Mouse (Mus musculus) bone marrow macrophage, adult 2 months (primary cell): Measurements from ENCODE around the gene Ctcf. TPM values are rescaled to one million over a fixed set of nuclear protein-coding genes. Genes with fewer than 3 reads are reported as not detected.

ENCODE experiments used
- H3K27ac ChIP-seq: 2 replicates; pipeline ENCODE4 v1.5.1; 2012; ENCODE audit warnings: low read depth, low read length; ENCODE audit not compliant: insufficient read depth
- H3K4me1 ChIP-seq: 2 replicates; pipeline ENCODE4 v1.6.1; 2012; ENCODE audit warnings: low read length; ENCODE audit not compliant: control insufficient read depth, insufficient read depth
- H3K4me3 ChIP-seq: 2 replicates; pipeline ENCODE4 v1.5.1; 2012; ENCODE audit warnings: mild to moderate bottlenecking, low read length, moderate library complexity; ENCODE audit not compliant: insufficient read depth
- CTCF ChIP-seq: IDR thresholded peaks from 2 replicates; pipeline ENCODE4 v1.5.1; 2012; ENCODE audit warnings: low read depth, mild to moderate bottlenecking, low read length, moderate library complexity
- POLR2A ChIP-seq: IDR thresholded peaks from 2 replicates; pipeline ENCODE4 v1.6.1; 2012; ENCODE audit warnings: mild to moderate bottlenecking, low read depth, low read length, borderline replicate concordance
- polyA plus RNA-seq: library from polyadenylated mRNA; stranded (reverse); fragments of >200 nt; gene quantifications from 2 replicates; pipeline ENCODE4 v1.2.4, GENCODE M21; 2012; ENCODE audit not compliant: missing spikeins, insufficient read depth, insufficient read length

Gene Ctcf
- polyA plus RNA-seq, 1 experiment: 60.3 TPM

GRCm38 (mm10) chr8:105688242-105688752, 51.9 kb downstream of the Ctcf start:
- Histone ChIP-seq H3K4me3 (no peak overlapping the region), H3K4me1 (no peaks in the 10 kb centered on the region)
- TF ChIP-seq CTCF (no peak), POLR2A (no peak)

GRCm38 (mm10) chr8:105689256-105689982, 53.1 kb downstream of the Ctcf start:
- TF ChIP-seq CTCF (no peak), POLR2A (no peak)
- no peaks in the 10 kb centered on the region for H3K4me1 ChIP-seq

More at GRCm38 (mm10) chr8:105688242-105688752, 51.9 kb downstream of the Ctcf start:
- no peak overlapping the region for H3K27ac ChIP-seq

GRCm38 (mm10) chr8:105689983-105690360, 53.6 kb downstream of the Ctcf start:
- Histone ChIP-seq H3K27ac (no peak overlapping the region), H3K4me1 (no peaks in the 10 kb centered on the region), H3K4me3 (no peak overlapping the region)
- TF ChIP-seq CTCF (no peak), POLR2A (no peak)

More at GRCm38 (mm10) chr8:105689256-105689982, 53.1 kb downstream of the Ctcf start:
- Histone ChIP-seq H3K27ac (no peak overlapping the region), H3K4me3 (no peak overlapping the region)

GRCm38 (mm10) chr8:105690978-105691377, 54.6 kb downstream of the Ctcf start:
- Histone ChIP-seq H3K27ac (no peak overlapping the region), H3K4me1 (no peaks in the 10 kb centered on the region), H3K4me3 (no peak overlapping the region)
- TF ChIP-seq CTCF (no peak), POLR2A (no peak)

- no peak overlapping the region for H3K4me3 ChIP-seq
- TF ChIP-seq CTCF (no peak), POLR2A (no peak)
- no peak overlapping the region for H3K27ac ChIP-seq
- no peaks in the 10 kb centered on the region for H3K4me1 ChIP-seq
Measured at GRCm38 (mm10) chr8:105692449-105693182, 56.2 kb downstream of the Ctcf start.

- H3K4me1 ChIP-seq: no peaks in the 10 kb centered on the region
- no peak for TF ChIP-seq POLR2A
- no peak for TF ChIP-seq CTCF
- no peak overlapping the region for H3K27ac ChIP-seq
- no peak overlapping the region for H3K4me3 ChIP-seq
Measured at GRCm38 (mm10) chr8:105693648-105694047, 57.3 kb downstream of the Ctcf start.

GRCm38 (mm10) chr8:105694051-105694799, 57.9 kb downstream of the Ctcf start:
- H3K4me3 ChIP-seq: no peak overlapping the region
- no peaks in the 10 kb centered on the region for H3K4me1 ChIP-seq
- H3K27ac ChIP-seq: no peak overlapping the region
- no peak for TF ChIP-seq POLR2A
- no peak for TF ChIP-seq CTCF

- H3K4me1 ChIP-seq: peaks cover 2% of the 10 kb centered on the region; the same call in 1 of the 2 replicates
- no peak overlapping the region for H3K4me3 ChIP-seq
- TF ChIP-seq CTCF (no peak), POLR2A (no peak)
- H3K27ac ChIP-seq: no peak overlapping the region
Measured at GRCm38 (mm10) chr8:105695080-105695780, 58.9 kb downstream of the Ctcf start.

GRCm38 (mm10) chr8:105697196-105697780, 60.9 kb downstream of the Ctcf start:
- H3K4me3 ChIP-seq: no peak overlapping the region
- TF ChIP-seq POLR2A (no peak), CTCF (no peak)
- no peak overlapping the region for H3K27ac ChIP-seq
- peaks cover 2% of the 10 kb centered on the region; the same call in 1 of the 2 replicates for H3K4me1 ChIP-seq
